Mouse (Mus musculus): ENCODE data around the gene Lcn3. TPM values are rescaled to one million over a fixed set of nuclear protein-coding genes. Genes with fewer than 3 reads are reported as not detected.
"Not testable (repeated sequence)": the region's sequence is repeated elsewhere in the genome, so short reads cannot be mapped to it uniquely, and the experiment has no call there.

Lcn3 gene
- not detected for total RNA-seq (2018; cell fraction: chromatin; rRNA removed)
- total RNA-seq (2018; cell fraction: cytosol; rRNA removed), result not detected
- total RNA-seq (2018; cell fraction: nucleus; rRNA removed), result not detected
- polyA plus RNA-seq (2018), result not detected in 3 replicates

DNA sequence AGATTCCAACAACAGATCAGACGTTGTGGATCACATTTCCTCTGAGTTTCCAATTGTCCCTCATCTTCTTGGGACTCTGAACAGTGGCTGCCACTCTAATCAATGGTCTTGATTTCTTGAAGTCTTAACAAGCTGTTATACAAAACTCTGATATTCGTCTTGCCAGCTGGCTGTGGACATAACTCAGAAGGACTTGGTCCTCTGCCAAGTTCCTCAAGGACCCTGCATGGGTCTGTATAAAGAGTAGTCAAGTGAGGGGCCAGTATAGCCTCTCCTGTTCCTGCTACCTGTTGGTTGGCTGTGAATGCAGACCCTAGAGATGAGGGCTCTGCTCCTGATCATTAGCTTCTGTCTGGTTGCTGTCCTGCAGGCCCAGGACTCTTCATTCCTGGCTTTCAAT, at the start of gene Lcn3:
Gene Lcn3, plus strand, starts transcription at position 301 of the 400 bp plus-strand sequence.
- WGBS (ENCODE audit: missing documents), result 68% methylated on average over 2 of the region's 2 CpGs
- H3K4me3 ChIP-seq (ENCODE audit: inconsistent target), result no peak within 1 kb of the TSS
- no peaks in the 10 kb centered on the region for H3K79me2 ChIP-seq (ENCODE audit: inconsistent target)

DNA sequence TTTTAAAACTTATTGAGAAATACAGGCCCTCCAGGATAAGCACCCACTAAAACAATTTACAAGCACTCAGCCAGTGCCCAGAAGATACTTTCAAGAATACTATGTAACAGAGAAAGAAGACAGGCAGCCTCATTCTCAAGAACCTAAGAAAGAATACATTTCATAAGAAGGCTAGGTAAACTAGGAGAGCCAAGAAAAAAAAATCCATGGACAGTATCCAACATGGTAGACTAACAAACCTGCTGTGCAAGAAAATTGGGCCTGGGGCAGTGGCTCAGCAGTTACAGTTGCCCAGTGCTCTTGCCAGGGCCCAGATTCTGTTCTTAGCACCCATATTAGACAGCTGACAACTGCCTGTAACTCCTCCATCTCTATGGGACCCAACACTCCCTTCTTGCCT, 48.1 kb upstream of the Lcn3 start:
- no peaks in the 10 kb centered on the region for H3K36me3 ChIP-seq (ENCODE audit: inconsistent target)
- no peak overlapping the region for H3K27ac ChIP-seq
- no peaks in the 10 kb centered on the region for H3K79me2 ChIP-seq (ENCODE audit: inconsistent target)
- no peak overlapping the region for H3K4me3 ChIP-seq (ENCODE audit: inconsistent target)

More for the DNA sequence above, at the start of gene Lcn3:
- no peak within 1 kb of the TSS for H3K27ac ChIP-seq
- no peaks in the 10 kb centered on the region for H3K36me3 ChIP-seq (ENCODE audit: inconsistent target)

DNA sequence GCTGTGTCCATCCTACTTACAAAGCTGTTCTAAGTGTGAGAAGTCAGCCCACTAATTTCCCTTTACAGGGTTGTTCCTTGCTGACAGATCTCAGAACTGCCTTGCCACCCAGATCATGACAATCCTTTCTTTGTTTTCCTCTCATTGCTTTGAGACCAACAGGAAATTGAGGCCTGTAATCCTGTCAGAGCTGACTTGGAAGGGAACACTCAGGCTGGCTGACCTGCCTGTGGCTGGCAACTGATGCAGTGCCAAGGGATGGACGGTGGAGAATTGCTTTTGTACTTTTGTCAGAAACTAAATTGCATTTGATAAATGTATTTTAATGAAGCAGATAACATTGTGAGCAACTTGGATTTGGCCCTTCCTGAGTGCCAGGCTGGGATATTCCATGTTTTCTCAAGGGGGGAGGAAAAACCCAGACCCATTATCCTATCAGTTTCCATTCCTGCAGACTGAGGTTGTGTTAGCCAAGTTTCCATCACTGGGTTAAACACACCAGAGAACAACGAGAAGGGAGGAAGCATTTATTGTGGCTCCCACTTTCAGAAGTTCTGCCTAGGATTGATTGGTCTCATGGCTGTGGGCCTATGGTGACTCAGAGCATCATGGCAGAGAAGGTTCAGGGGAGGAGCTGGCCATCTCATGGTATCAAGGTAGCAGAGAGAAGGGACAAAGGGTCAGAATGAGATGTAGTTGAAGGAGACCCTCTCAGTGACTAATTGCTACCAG, 32.0 kb upstream of the Lcn3 start:
- H3K79me2 ChIP-seq (ENCODE audit: inconsistent target), result no peaks in the 10 kb centered on the region
- no peaks in the 10 kb centered on the region for H3K36me3 ChIP-seq (ENCODE audit: inconsistent target)
- no peak overlapping the region for H3K27ac ChIP-seq
- WGBS (ENCODE audit: missing documents), result 40% methylated on average over 2 of the region's 2 CpGs
- H3K4me3 ChIP-seq (ENCODE audit: inconsistent target), result no peak overlapping the region

DNA sequence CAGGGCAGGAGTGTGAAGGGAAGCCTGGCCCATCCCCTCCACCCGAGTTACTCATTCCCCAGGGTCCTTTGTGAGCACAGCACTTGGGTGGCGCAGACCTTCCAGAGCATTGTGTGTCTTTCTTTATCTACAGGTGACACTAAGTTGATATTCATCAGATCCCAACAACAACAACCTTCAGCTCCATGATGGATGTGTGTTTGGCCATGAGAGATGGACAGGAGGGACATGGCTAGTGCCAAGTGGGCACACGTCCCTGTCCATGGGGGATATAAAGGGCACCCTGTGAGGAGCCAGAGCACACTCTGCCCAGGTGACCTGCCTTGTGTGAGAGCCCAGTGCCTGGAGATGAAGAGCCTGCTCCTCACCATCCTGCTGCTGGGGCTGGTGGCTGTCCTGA, 28.7 kb upstream of the Lcn3 start, which contains the start of gene Obp2b:
Gene Obp2b, plus strand, starts transcription at position 301 of the 400 bp plus-strand sequence.
- H3K36me3 ChIP-seq (ENCODE audit: inconsistent target); H3K79me2 ChIP-seq (ENCODE audit: inconsistent target); H3K27ac ChIP-seq; H3K4me3 ChIP-seq (ENCODE audit: inconsistent target): not testable (repeated sequence)
- WGBS (ENCODE audit: missing documents), result 90% methylated on average over 2 of the region's 3 CpGs

DNA sequence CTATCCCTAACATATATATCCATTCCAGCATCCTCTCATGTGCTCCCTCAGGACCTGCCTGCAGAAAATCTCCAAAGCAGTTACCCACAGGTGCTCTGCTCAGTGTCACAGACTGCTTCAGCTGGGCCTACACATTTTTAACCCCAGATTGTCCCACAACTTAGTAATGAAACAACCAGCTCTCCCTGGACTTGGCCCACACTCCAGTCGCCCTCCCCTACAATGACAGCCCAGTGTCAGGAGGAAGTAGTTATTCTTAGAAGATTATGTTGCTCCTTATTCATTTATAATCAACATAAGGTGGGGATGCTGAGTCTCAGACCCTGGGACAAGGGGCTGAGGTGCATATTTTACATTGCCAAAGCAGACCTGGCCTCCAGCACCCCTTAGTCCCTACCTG, 23.7 kb upstream of the Lcn3 start:
- no peaks in the 10 kb centered on the region for H3K36me3 ChIP-seq (ENCODE audit: inconsistent target)
- H3K79me2 ChIP-seq (ENCODE audit: inconsistent target), result no peaks in the 10 kb centered on the region
- WGBS (ENCODE audit: missing documents), result 58% methylated on average over 1 of the region's 1 CpGs
- H3K4me3 ChIP-seq (ENCODE audit: inconsistent target), result no peak overlapping the region
- no peak overlapping the region for H3K27ac ChIP-seq

DNA sequence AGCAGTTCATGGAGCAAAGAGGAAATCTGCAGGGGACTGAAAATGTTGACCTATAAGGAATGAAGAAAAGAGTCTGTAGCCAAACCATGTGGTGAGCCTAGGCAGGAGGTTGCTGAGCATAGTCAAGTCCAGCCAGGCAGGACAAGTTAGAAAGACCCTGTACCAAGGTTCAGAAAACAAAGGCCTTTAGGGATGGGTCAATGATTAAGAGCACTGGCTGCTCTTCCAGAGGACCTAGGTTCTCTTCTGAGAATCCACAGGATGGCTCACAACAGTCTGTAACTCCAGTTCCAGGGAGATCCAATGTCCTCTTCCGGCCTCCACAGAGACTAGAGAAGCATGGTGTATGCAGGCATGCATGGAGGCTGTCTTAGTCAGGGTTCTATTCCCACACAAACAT, 11.2 kb upstream of the Lcn3 start:
- H3K4me3 ChIP-seq (ENCODE audit: inconsistent target), result no peak overlapping the region
- no peaks in the 10 kb centered on the region for H3K79me2 ChIP-seq (ENCODE audit: inconsistent target)
- no peaks in the 10 kb centered on the region for H3K36me3 ChIP-seq (ENCODE audit: inconsistent target)
- H3K27ac ChIP-seq, result no peak overlapping the region
- WGBS (ENCODE audit: missing documents), result 92% methylated on average over 1 of the region's 1 CpGs

DNA sequence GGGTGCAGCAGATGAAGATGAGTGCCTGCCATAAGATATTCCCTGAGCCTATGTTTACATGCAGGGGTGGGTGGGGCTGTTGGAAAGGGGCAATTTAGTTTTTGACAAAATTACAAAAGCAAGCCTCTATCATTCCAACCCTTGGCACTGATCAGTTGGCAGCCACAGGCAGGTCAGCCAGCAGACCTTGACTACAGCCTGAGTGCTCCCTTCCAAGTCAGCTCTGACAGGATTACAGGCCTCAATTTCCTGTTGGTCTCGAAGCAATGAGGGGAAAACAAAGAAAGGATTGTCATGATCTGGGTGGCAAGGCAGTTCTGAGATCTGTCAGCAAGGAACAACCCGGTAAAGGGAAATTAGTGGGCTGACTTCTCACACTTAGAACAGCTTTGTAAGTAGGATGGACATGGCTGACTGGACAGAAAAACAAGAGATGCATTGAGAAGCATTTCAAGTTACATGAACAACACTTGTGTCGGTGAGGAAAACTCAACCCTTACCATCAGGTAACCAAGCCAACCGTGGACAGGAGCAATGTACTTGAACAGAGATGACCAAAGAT, 7.2 kb upstream of the Lcn3 start:
- Histone ChIP-seq H3K36me3 (ENCODE audit: inconsistent target) (no peaks in the 10 kb centered on the region), H3K79me2 (ENCODE audit: inconsistent target) (no peaks in the 10 kb centered on the region), H3K4me3 (ENCODE audit: inconsistent target) (no peak overlapping the region), H3K27ac (no peak overlapping the region)
- WGBS (ENCODE audit: missing documents), result 58% methylated on average over 4 of the region's 4 CpGs

DNA sequence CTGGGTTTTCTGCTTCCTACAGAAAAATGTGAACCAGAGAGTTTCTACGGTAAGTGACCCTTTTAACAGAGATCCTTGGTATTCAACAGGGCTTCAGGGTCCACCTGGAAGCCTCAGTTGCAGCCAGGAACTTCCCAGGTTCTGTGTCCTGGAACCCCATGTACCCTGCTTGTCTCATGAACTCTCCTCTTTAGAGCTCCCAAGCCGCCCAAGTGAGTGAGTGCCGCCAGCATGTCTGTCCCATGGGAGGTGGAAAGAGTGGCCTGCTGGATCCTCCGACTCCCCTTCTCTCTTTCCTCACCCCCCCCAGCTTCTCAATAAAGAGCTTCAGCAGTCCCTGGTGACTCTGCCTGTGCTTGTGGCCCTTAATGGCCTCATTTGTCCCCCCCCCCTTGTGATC, 2.4 kb downstream of the Lcn3 start:
- Histone ChIP-seq H3K27ac (no peak overlapping the region), H3K4me3 (ENCODE audit: inconsistent target) (no peak overlapping the region), H3K36me3 (ENCODE audit: inconsistent target) (no peaks in the 10 kb centered on the region), H3K79me2 (ENCODE audit: inconsistent target) (no peaks in the 10 kb centered on the region)
- 91% methylated on average over 4 of the region's 4 CpGs for WGBS (ENCODE audit: missing documents)

DNA sequence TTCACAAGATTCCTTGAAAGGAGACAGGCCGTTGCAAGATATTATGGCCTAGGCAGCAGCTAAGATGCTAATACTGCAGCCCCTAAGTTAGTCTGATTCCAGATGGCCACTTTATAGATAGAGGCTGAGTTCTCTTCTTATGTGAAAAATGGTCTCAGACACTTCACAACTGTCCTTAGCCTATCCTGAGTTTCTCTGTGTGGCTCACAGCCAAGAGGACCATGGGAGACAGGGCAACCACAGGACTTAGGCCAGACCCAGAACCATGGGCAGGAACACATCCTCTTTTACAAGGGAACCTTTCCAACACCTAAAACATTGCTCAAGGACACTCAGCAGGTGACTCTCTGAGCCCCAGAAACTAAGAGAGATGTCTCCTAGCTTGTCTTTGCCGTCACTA, 8.1 kb downstream of the Lcn3 start:
- Histone ChIP-seq H3K36me3 (ENCODE audit: inconsistent target) (no peaks in the 10 kb centered on the region), H3K27ac (no peak overlapping the region), H3K79me2 (ENCODE audit: inconsistent target) (no peaks in the 10 kb centered on the region), H3K4me3 (ENCODE audit: inconsistent target) (no peak overlapping the region)
- WGBS (ENCODE audit: missing documents), result 97% methylated on average over 2 of the region's 2 CpGs

DNA sequence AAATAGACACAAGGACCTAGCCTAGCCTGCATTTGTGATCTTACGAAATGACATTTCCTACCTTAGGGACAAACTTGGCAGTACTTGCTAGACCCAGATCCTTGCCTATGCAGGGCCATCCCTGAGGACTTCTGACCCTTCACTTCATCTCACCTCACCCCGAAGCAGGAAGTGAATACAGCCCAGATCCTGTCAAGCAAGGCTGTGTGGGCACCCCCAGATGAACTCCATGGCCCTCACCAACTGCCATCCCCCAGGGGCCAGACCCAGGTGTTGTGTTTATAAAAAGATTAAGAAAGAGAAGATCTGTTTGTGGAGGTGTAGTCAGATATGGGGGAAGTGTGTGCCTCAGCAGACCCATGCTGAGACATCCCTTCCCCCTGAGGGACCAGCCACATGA, 9.3 kb downstream of the Lcn3 start:
- no peaks in the 10 kb centered on the region for H3K79me2 ChIP-seq (ENCODE audit: inconsistent target)
- no peaks in the 10 kb centered on the region for H3K36me3 ChIP-seq (ENCODE audit: inconsistent target)
- WGBS (ENCODE audit: missing documents), result 56% methylated on average over 2 of the region's 2 CpGs
- no peak overlapping the region for H3K27ac ChIP-seq
- no peak overlapping the region for H3K4me3 ChIP-seq (ENCODE audit: inconsistent target)

DNA sequence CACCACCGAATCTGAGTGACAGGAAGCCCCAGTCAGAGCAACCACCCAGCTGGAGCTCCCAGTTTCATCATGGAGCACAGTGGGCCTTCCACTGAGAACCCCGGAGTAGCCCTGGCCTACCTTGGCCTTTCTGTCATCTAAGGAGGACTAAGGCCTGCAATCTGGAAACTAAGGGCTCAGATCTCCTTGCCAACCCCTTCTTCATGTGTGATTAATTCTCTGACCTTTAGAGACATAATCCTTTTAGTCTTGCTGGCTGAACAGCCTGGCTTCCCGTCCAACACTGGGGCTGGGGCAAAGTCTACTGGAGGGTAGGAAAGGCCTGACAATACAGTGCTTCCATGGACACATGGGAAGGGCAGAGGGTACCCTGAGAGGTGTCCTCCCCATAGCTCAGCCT, 10.6 kb downstream of the Lcn3 start:
- 80% methylated on average over 3 of the region's 3 CpGs for WGBS (ENCODE audit: missing documents)
- Histone ChIP-seq H3K4me3 (ENCODE audit: inconsistent target) (no peak overlapping the region), H3K79me2 (ENCODE audit: inconsistent target) (no peaks in the 10 kb centered on the region), H3K36me3 (ENCODE audit: inconsistent target) (no peaks in the 10 kb centered on the region), H3K27ac (no peak overlapping the region)

DNA sequence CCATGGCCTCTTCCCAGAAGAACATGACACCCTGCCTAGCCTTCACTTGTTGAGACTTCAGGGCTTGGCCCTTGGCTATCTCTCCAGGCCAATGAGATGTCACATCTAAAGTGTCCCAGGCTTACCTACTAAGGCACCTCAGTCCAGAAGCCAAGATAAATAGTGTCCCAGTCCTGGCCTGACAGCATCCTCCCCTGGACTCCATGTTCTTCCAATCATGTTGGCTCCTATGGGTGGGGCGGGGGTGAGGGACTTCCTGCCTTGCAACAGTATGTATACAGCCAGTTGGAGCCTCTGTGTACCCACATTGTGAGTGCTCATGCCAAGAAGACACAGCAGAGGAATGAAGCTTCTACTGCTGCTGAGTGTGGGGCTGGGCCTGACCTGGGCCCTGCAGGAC, 11.3 kb downstream of the Lcn3 start, which contains the start of gene Lcn11:
Gene Lcn11, plus strand, starts transcription at position 301 of the 400 bp plus-strand sequence.
- WGBS (ENCODE audit: missing documents), result 100% methylated on average over 1 of the region's 1 CpGs
- no peak within 1 kb of the TSS for H3K4me3 ChIP-seq (ENCODE audit: inconsistent target)
- H3K79me2 ChIP-seq (ENCODE audit: inconsistent target), result no peaks in the 10 kb centered on the region
- no peak within 1 kb of the TSS for H3K27ac ChIP-seq
- no peaks in the 10 kb centered on the region for H3K36me3 ChIP-seq (ENCODE audit: inconsistent target)

DNA sequence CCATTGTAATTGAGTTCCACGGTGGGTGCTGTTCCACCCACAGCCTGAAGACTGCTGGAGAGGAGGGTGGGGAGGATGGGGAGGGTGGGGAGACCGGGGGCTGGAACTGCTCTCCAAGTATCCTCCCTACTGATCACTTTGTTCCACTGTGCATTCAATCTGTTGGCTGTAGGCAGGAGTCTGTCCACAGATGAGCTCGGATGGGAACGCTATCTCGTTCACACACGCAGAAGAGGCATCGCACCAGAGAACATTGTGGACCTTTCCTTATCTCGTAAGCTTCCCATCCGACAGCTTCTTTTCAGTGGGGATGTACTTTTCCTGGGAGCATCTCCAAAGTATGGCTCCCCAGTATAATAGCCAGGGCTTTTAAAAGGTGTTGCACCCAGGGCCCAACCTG, 13.7 kb downstream of the Lcn3 start:
- Histone ChIP-seq H3K79me2 (ENCODE audit: inconsistent target) (no peaks in the 10 kb centered on the region), H3K36me3 (ENCODE audit: inconsistent target) (no peaks in the 10 kb centered on the region), H3K4me3 (ENCODE audit: inconsistent target) (no peak overlapping the region), H3K27ac (no peak overlapping the region)
- WGBS (ENCODE audit: missing documents), result 92% methylated on average over 8 of the region's 9 CpGs

DNA sequence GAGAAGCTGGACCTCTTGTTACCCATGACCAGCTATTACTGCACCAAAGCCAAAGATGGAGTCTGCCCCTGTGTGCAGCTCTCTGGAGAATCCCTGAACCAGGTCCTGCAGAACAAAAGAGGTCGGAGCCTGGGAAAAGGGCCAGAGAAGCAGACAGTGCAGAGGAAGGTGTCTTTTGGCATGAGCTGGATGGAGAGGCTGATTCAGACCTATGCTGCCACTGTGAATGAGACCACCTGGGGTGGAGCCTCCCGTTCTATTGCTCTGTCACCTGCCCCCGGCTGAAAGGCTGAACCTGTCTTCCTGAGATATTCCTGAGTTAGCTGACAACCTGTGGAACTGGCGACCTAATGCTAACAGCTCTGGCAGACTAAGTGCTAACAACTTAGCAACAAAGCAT, 15.6 kb downstream of the Lcn3 start:
- H3K27ac ChIP-seq, result no peak overlapping the region
- H3K36me3 ChIP-seq (ENCODE audit: inconsistent target), result no peaks in the 10 kb centered on the region
- 52% methylated on average over 4 of the region's 4 CpGs for WGBS (ENCODE audit: missing documents)
- no peaks in the 10 kb centered on the region for H3K79me2 ChIP-seq (ENCODE audit: inconsistent target)
- H3K4me3 ChIP-seq (ENCODE audit: inconsistent target), result no peak overlapping the region

DNA sequence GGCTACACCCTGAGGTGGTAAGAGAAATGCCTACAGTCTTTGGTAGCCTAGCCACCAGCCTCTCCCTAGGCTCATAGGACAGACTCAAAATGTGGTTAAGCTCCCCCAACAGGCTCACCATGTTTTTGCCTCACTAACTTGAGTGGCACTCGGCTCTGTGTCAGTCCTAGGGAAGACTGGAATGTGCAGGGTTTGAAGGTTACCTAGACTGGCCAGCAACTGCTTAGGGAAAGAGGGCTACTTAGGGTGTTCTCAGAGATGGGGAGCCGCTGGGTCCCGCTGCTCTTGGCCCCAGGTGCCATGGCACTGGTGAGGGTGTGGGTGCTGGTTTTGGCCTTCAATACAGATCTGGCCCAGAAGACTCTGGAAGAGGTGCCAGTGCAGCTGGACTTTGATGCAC, 16.6 kb downstream of the Lcn3 start, which contains the start of gene Gm13539:
Gene Gm13539, plus strand, starts transcription at position 301 of the 400 bp plus-strand sequence.
- Histone ChIP-seq H3K4me3 (ENCODE audit: inconsistent target) (no peak within 1 kb of the TSS), H3K79me2 (ENCODE audit: inconsistent target) (no peaks in the 10 kb centered on the region), H3K36me3 (ENCODE audit: inconsistent target) (no peaks in the 10 kb centered on the region), H3K27ac (no peak within 1 kb of the TSS)
- 88% methylated on average over 3 of the region's 3 CpGs for WGBS (ENCODE audit: missing documents)
